Mouse (Mus musculus): ENCODE measurements around the gene Tmprss7.

- TF ChIP-seq CTCF (IDR thresholded peaks at IDR 0.05; ENCODE audit: low read depth, low read length) (no peak), POLR2A (IDR thresholded peaks at IDR 0.05; ENCODE audit: insufficient read depth, low read length) (peak; percentile 18)
Observed at GRCm38 (mm10) chr16:45742615-45743476, 49.4 kb upstream of the Tmprss7 start, which contains the start of gene Abhd10.
